Mouse (Mus musculus): ENCODE data around the gene Gm20896.
"Not testable (repeated sequence)": the region's sequence is repeated elsewhere in the genome, so short reads cannot be mapped to it uniquely, and the experiment has no call there.

The Gm20896 gene

GRCm38 (mm10) chrY:35921426-35921825, at the start of gene Gm20896:
TSS of gene Gm20896 (minus strand) at chrY:35921526.
- DNase-seq = not testable (repeated sequence)
